Mouse (Mus musculus): Measurements from ENCODE around the gene Psmd9. TPM values are rescaled to one million over a fixed set of nuclear protein-coding genes. Genes with fewer than 3 reads are reported as not detected.

The Psmd9 gene
- polyA plus RNA-seq, 1 experiment = 30.6 TPM

GRCm38 (mm10) chr5:123128426-123129169 lies 40.6 kb upstream of the Psmd9 start:
- no peak overlapping the region for H3K4me2 ChIP-seq (ENCODE audit: low read depth)
- no peaks in the 10 kb centered on the region for H3K36me3 ChIP-seq (ENCODE audit: control insufficient read depth, insufficient read depth)
- H3K27me3 ChIP-seq (ENCODE audit: control insufficient read depth, insufficient read depth, insufficient read length) = no peaks in the 10 kb centered on the region
- TF ChIP-seq MYOG (IDR thresholded peaks at IDR 0.05; ENCODE audit: control insufficient read depth in 1 of 3, insufficient read depth in 1 of 3, insufficient read length in 2 of 3, low read depth in 2 of 3) = peak in 1 of 3 experiments; percentile 9
- no peak for TF ChIP-seq SRF (IDR thresholded peaks at IDR 0.05; ENCODE audit: control insufficient read depth, insufficient read length, low read depth)
- no peak for TF ChIP-seq E2F4 (IDR thresholded peaks at IDR 0.05; ENCODE audit: insufficient read depth)
- TF ChIP-seq MYOD1 (IDR thresholded peaks at IDR 0.05; ENCODE audit: control insufficient read depth in 1 of 3, insufficient read length in 2 of 3, low read depth in 2 of 3) = peak in 1 of 3 experiments; percentile 53
- TF ChIP-seq TCF12 (IDR thresholded peaks at IDR 0.05; ENCODE audit: insufficient read depth, poor library complexity, severe bottlenecking) = no peak
- TF ChIP-seq MAX (IDR thresholded peaks at IDR 0.05; ENCODE audit: low read depth) = no peak
- TF ChIP-seq POLR2AphosphoS2 (IDR thresholded peaks at IDR 0.05; ENCODE audit: insufficient read length, low read depth) = no peak
- H3K4me3 ChIP-seq = no peak overlapping the region
- H3K79me2 ChIP-seq (ENCODE audit: control insufficient read depth, insufficient read depth) = no peaks in the 10 kb centered on the region
- no peak overlapping the region for H3ac ChIP-seq (ENCODE audit: control insufficient read depth, insufficient read length)

- Histone ChIP-seq H3K36me3 (ENCODE audit: control insufficient read depth, insufficient read depth) (no peaks in the 10 kb centered on the region), H3K79me2 (ENCODE audit: control insufficient read depth, insufficient read depth) (no peaks in the 10 kb centered on the region), H3K27me3 (ENCODE audit: control insufficient read depth, insufficient read depth, insufficient read length) (no peaks in the 10 kb centered on the region), H3K4me3 (no peak overlapping the region), H3K4me2 (ENCODE audit: low read depth) (no peak overlapping the region), H3ac (ENCODE audit: control insufficient read depth, insufficient read length) (no peak overlapping the region)
- TF ChIP-seq POLR2A (IDR thresholded peaks at IDR 0.05; ENCODE audit: insufficient read length, low read depth) (no peak), E2F4 (IDR thresholded peaks at IDR 0.05; ENCODE audit: insufficient read depth) (no peak), TCF12 (IDR thresholded peaks at IDR 0.05; ENCODE audit: insufficient read depth, poor library complexity, severe bottlenecking) (no peak), TCF3 (IDR thresholded peaks at IDR 0.05; ENCODE audit: insufficient read length, low read depth) (no peak), SRF (IDR thresholded peaks at IDR 0.05; ENCODE audit: control insufficient read depth, insufficient read length, low read depth) (no peak), MYOD1 (IDR thresholded peaks at IDR 0.05; ENCODE audit: control insufficient read depth in 1 of 3, insufficient read length in 2 of 3, low read depth in 2 of 3) (no peak)
These were observed 39.9 kb upstream of the Psmd9 start for GRCm38 (mm10) chr5:123129170-123129757.

- TF ChIP-seq MYOD1 (IDR thresholded peaks at IDR 0.05; ENCODE audit: control insufficient read depth in 1 of 3, insufficient read length in 2 of 3, low read depth in 2 of 3) (no peak), USF1 (IDR thresholded peaks at IDR 0.05; ENCODE audit: low read depth) (no peak), TCF12 (IDR thresholded peaks at IDR 0.05; ENCODE audit: insufficient read depth, poor library complexity, severe bottlenecking) (no peak), MAX (IDR thresholded peaks at IDR 0.05; ENCODE audit: low read depth) (no peak), MYOG (IDR thresholded peaks at IDR 0.05; ENCODE audit: control insufficient read depth in 1 of 3, insufficient read depth in 1 of 3, insufficient read length in 2 of 3, low read depth in 2 of 3) (no peak), POLR2A (IDR thresholded peaks at IDR 0.05; ENCODE audit: insufficient read length, low read depth) (no peak), POLR2AphosphoS2 (IDR thresholded peaks at IDR 0.05; ENCODE audit: insufficient read length, low read depth) (no peak), SRF (IDR thresholded peaks at IDR 0.05; ENCODE audit: control insufficient read depth, insufficient read length, low read depth) (no peak), E2F4 (IDR thresholded peaks at IDR 0.05; ENCODE audit: insufficient read depth) (no peak), CEBPB (IDR thresholded peaks at IDR 0.05; ENCODE audit: insufficient read depth, poor library complexity, severe bottlenecking) (no peak), TCF3 (IDR thresholded peaks at IDR 0.05; ENCODE audit: insufficient read length, low read depth) (no peak)
- Histone ChIP-seq H3K36me3 (ENCODE audit: control insufficient read depth, insufficient read depth) (no peaks in the 10 kb centered on the region), H3K4me3 (no peak overlapping the region), H3K27me3 (ENCODE audit: control insufficient read depth, insufficient read depth, insufficient read length) (no peaks in the 10 kb centered on the region), H3ac (ENCODE audit: control insufficient read depth, insufficient read length) (no peak overlapping the region), H3K79me2 (ENCODE audit: control insufficient read depth, insufficient read depth) (no peaks in the 10 kb centered on the region), H3K4me2 (ENCODE audit: low read depth) (no peak overlapping the region)
These were observed 39.0 kb upstream of the Psmd9 start for GRCm38 (mm10) chr5:123130030-123130813.

- no peak overlapping the region for H3K4me2 ChIP-seq (ENCODE audit: low read depth)
- no peaks in the 10 kb centered on the region for H3K36me3 ChIP-seq (ENCODE audit: control insufficient read depth, insufficient read depth)
- no peaks in the 10 kb centered on the region for H3K79me2 ChIP-seq (ENCODE audit: control insufficient read depth, insufficient read depth)
- no peak overlapping the region for H3K4me3 ChIP-seq
- TF ChIP-seq USF1 (IDR thresholded peaks at IDR 0.05; ENCODE audit: low read depth) (no peak), REST (IDR thresholded peaks at IDR 0.05; ENCODE audit: insufficient read depth, insufficient read length) (no peak), MAX (IDR thresholded peaks at IDR 0.05; ENCODE audit: low read depth) (no peak), POLR2AphosphoS2 (IDR thresholded peaks at IDR 0.05; ENCODE audit: insufficient read length, low read depth) (no peak), POLR2A (IDR thresholded peaks at IDR 0.05; ENCODE audit: insufficient read length, low read depth) (no peak)
- H3ac ChIP-seq (ENCODE audit: control insufficient read depth, insufficient read length) = no peak overlapping the region
- no peaks in the 10 kb centered on the region for H3K27me3 ChIP-seq (ENCODE audit: control insufficient read depth, insufficient read depth, insufficient read length)
These were observed 38.4 kb upstream of the Psmd9 start for GRCm38 (mm10) chr5:123130814-123131148.
